ENCODE assay signal across 8 mouse cellular contexts in genomic region chr1:36064861-36065760, GRCm38 (mm10). TPM values are rescaled to one million over a fixed set of nuclear protein-coding genes. Genes with fewer than 3 reads are reported as not detected.
DNase-seq lines count a peak whose midpoint lies in the region; ATAC-seq and TF ChIP-seq lines count a peak whose summit lies in the region.

No protein-coding gene starts in this region.

- H3K4me2 ChIP-seq in heart, embryonic 11.5 days = peak overlapping the region; percentile 68
- H3K4me2 ChIP-seq in kidney, embryonic 15.5 days = peak overlapping the region; percentile 61

- no peaks in the 10 kb centered on the region for H3K27me3 ChIP-seq in heart, embryonic 11.5 days (ENCODE audit: control insufficient read depth, insufficient read depth, low read length)
- H3K27me3 ChIP-seq in kidney, embryonic 15.5 days = no peaks in the 10 kb centered on the region

- no peaks in the 10 kb centered on the region for H3K9me3 ChIP-seq in heart, embryonic 11.5 days (replicated peaks; ENCODE audit: control insufficient read depth, low read length)
- H3K9me3 ChIP-seq in kidney, embryonic 15.5 days (replicated peaks) = no peaks in the 10 kb centered on the region

- TF ChIP-seq POLR2A in brain, embryonic 14.5 days (IDR thresholded peaks at IDR 0.05; ENCODE audit: borderline replicate concordance, extremely low read depth, insufficient read depth, insufficient read length, poor library complexity, severe bottlenecking) = no peak

- peak overlapping the region; percentile 30 for H3K4me3 ChIP-seq in heart, embryonic 11.5 days (ENCODE audit: low read depth, low read length)
- peak overlapping the region; percentile 29 for H3K4me3 ChIP-seq in kidney, embryonic 15.5 days (replicated peaks)

- 1% methylated on average over 24 of the region's 24 CpGs for WGBS in heart, embryonic 11.5 days (ENCODE audit: insufficient replicate concordance)
- under 1% methylated on average over 24 of the region's 24 CpGs for WGBS in kidney, embryonic 15.5 days

- DNase-seq in CD4-positive helper T cell, adult 2 months (ENCODE audit: low read depth, low spot score) = peak; percentile 92
- DNase-seq in brain, embryonic 14.5 days (ENCODE audit: low read depth) = peak; percentile 97
- DNase-seq in liver = peak; percentile 90
- peak; percentile 84 to 92 for DNase-seq in monocyte, adult 2 months (ENCODE audit: low read depth in 1 of 2, low spot score in 2 of 2)
- DNase-seq in spleen, postnatal 14 days (ENCODE audit: low spot score in 2 of 2) = peak; percentile 87 to 89

- H3K36me3 ChIP-seq in heart, embryonic 11.5 days (ENCODE audit: control insufficient read depth, insufficient read depth, low read length) = no peaks in the 10 kb centered on the region
- no peaks in the 10 kb centered on the region for H3K36me3 ChIP-seq in kidney, embryonic 15.5 days

- peak overlapping the region; percentile 58 for H3K27ac ChIP-seq in heart, embryonic 11.5 days (ENCODE audit: low read depth, low read length)
- H3K27ac ChIP-seq in kidney, embryonic 15.5 days = peak overlapping the region; percentile 84

- H3K9ac ChIP-seq in heart, embryonic 11.5 days (ENCODE audit: low read depth, low read length) = peak overlapping the region; percentile 56
- 0 out of 2 replicates have a peak overlapping the region, but pooled peaks have one; percentile 8 for H3K9ac ChIP-seq in kidney, embryonic 15.5 days

- peak; percentile 79 for ATAC-seq in erythroblast, adult 5-6 weeks (replicated peaks; ENCODE audit: low FRiP score, poor library complexity, severe bottlenecking)
- ATAC-seq in heart, embryonic 11.5 days (replicated peaks; ENCODE audit: insufficient number of reproducible peaks, low FRiP score, low TSS enrichment) = peak; percentile 41; the same call in 1 of the 2 replicates
- ATAC-seq in kidney, embryonic 15.5 days (replicated peaks; ENCODE audit: low FRiP score) = peak; percentile 66

- peaks cover 27% of the 10 kb centered on the region for H3K4me1 ChIP-seq in heart, embryonic 11.5 days (ENCODE audit: control insufficient read depth, insufficient read depth, low read length)
- H3K4me1 ChIP-seq in kidney, embryonic 15.5 days = peaks cover 49% of the 10 kb centered on the region

- TF ChIP-seq CTCF in brain, embryonic 14.5 days (IDR thresholded peaks at IDR 0.05; ENCODE audit: borderline replicate concordance, extremely low read depth, insufficient read depth, insufficient read length) = peak; percentile 92

RNA-seq across cellular contexts. Expression of gene Hs6st1, which starts 3.1 kb away (rescaled TPM):
- polyA plus RNA-seq in brain, embryonic 14.5 days (2012; rRNA removed) = 94.1 and 123 TPM in 2 replicates
- 82.8 and 141 TPM in 2 replicates for total RNA-seq in erythroblast, adult 5-6 weeks (2015; ENCODE audit: low replicate concordance)
- total RNA-seq in erythroblast, adult 5-6 weeks (2017; ENCODE audit: low replicate concordance) = 123 and 134 TPM in 2 replicates
- 10.2 and 12.6 TPM in 2 replicates for polyA plus RNA-seq in heart, embryonic 11.5 days (2014; fragmentation: Nextera tagmentation; extraction: Ambion mirVana)
- 7.2 and 7.5 TPM in 2 replicates for polyA plus RNA-seq in kidney, embryonic 15.5 days (2015; fragmentation: Nextera tagmentation; extraction: Ambion mirVana)

Comparison
In these comparisons a context has a peak if more than half of its experiments do, and no peak if none do; other contexts are left out.
1. Peak in every context shown above with its lines: DNase-seq, ATAC-seq, H3K4me3 ChIP-seq and H3K27ac ChIP-seq.